Mouse (Mus musculus) limb, embryonic 11.5 days (tissue): ENCODE measurements around the gene Mapre3. TPM values are rescaled to one million over a fixed set of nuclear protein-coding genes. Genes with fewer than 3 reads are reported as not detected.

Source experiments
- ATAC-seq: fragments of 200-750 bp; cut with Nextera tagmentation; 2 replicates; pipeline ENCODE4 v1.8.0; 2017; ENCODE audit warnings: low read depth; ENCODE audit not compliant: insufficient number of reproducible peaks, low FRiP score, low TSS enrichment
- DNase-seq: peaks from one replicate; pipeline ENCODE4 v3.0.0-alpha.2; 2015; ENCODE audit warnings: low spot score
- H3K27ac ChIP-seq: fragments of 300-500 bp; sonication (generic); replicated peaks from 2 replicates; pipeline ENCODE4 v1.5.1; 2014; ENCODE audit warnings: low read depth, mild to moderate bottlenecking, low read length
- H3K27me3 ChIP-seq: fragments of 300-500 bp; sonication (generic); 2 replicates; pipeline ENCODE4 v1.6.1; 2014; ENCODE audit warnings: mild to moderate bottlenecking, low read length, mixed read lengths; ENCODE audit not compliant: control insufficient read depth, insufficient read depth
- H3K36me3 ChIP-seq: fragments of 300-500 bp; sonication (generic); 2 replicates; pipeline ENCODE4 v1.6.1; 2014; ENCODE audit warnings: mild to moderate bottlenecking, low read length, moderate library complexity, mixed read lengths; ENCODE audit not compliant: control insufficient read depth, insufficient read depth
- H3K4me1 ChIP-seq: fragments of 300-500 bp; sonication (generic); 2 replicates; pipeline ENCODE4 v1.6.1; 2014; ENCODE audit warnings: low read length, mixed read lengths; ENCODE audit not compliant: control insufficient read depth, insufficient read depth
- H3K4me2 ChIP-seq: fragments of 300-500 bp; sonication (generic); 2 replicates; pipeline ENCODE4 v1.6.1; 2014; ENCODE audit warnings: low read depth, mild to moderate bottlenecking, moderate library complexity; ENCODE audit not compliant: severe bottlenecking
- H3K4me3 ChIP-seq: fragments of 300-500 bp; sonication (generic); 2 replicates; pipeline ENCODE4 v1.5.1; 2014; ENCODE audit warnings: low read depth, low read length
- H3K9ac ChIP-seq: fragments of 300-500 bp; sonication (generic); 2 replicates; pipeline ENCODE4 v1.6.1; 2014; ENCODE audit warnings: mild to moderate bottlenecking, low read length
- H3K9me3 ChIP-seq: fragments of 300-500 bp; sonication (generic); 2 replicates; pipeline ENCODE4 v1.6.1; 2016; ENCODE audit warnings: low read length; ENCODE audit not compliant: control insufficient read depth
- WGBS: fragments of 180-500 bp; shearing (Covaris S2); extraction: QIAGEN DNeasy Blood & Tissue Kit; methylation state at CpG from one replicate; pipeline ENCODE4 v1.1.7; 2014; 5-methylcytosine and 5-hydroxymethylcytosine counted together
- polyA plus RNA-seq: library from polyadenylated mRNA; unstranded; fragments of >200 nt; fragmentation: Nextera tagmentation; extraction: Ambion mirVana; gene quantifications from 2 replicates; pipeline ENCODE4 v1.2.1, GENCODE M21; 2014

Gene Mapre3
- polyA plus RNA-seq, 1 experiment from 2014 or later = 18.0 TPM

DNA sequence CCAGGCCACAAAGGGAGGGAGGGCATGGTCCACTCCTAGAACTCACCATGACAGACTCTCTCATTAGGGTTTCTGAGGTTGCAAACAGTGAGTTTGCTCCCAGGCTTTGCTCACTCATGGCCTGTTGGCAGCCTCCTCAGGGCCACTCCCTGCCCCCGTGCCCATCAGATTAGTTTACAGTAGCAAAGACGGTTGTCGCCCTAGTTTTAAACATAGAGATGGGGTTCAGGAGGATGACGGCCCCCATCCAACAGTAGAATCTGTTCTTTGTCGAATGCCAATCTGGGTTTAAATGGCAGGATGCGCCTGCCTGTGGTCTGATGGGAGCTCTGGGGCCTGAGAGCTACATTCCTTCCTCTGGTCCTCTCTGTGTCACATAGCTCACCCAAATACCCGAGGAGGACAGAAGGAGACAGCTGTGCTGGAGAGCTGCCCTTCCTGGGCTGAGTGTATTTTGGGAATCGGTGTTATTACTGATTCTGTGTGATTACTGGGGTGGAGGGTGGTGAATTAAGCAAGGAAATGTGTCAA lies 1.9 kb downstream of the Mapre3 start:
- ATAC-seq = no peak
- Histone ChIP-seq H3K9ac (no peak overlapping the region), H3K4me2 (no peak overlapping the region)

DNA sequence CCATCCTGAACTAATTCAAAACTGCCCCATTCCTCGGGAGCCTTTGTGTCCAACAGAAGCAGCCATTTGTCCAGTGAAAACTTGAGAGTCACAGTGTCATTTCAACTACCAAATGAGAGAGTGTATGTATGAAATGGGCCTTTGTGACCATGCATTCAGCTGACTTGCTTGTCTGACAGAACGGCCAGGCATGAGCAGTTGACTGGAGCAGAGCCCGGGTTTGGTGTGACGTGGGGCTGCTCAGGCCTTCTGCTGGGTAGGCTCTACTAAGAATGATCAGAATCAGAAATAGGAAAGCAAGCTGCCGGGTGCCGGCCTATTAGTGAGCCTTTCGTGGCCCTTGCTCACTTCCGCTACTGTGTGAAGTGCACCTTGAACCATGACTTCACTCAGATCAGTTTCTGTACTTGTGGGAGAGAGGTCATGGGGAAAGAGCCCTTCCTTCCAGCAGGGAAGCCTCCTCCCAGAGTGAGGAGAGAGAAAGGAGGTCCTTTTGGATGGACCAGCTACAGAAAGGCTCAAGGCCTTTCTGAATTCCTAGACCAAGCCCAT lies 4.4 kb downstream of the Mapre3 start:
- Histone ChIP-seq H3K9ac (no peak overlapping the region), H3K9me3 (no peaks in the 10 kb centered on the region), H3K4me2 (no peak overlapping the region), H3K27me3 (no peaks in the 10 kb centered on the region), H3K4me3 (no peak overlapping the region), H3K36me3 (no peaks in the 10 kb centered on the region), H3K27ac (no peak overlapping the region), H3K4me1 (0 out of 2 replicates have a peak, but pooled peaks cover 10% of the 10 kb centered on the region)
- ATAC-seq (no peak), DNase-seq (no peak)
- 89% methylated on average over 8 of the region's 8 CpGs for WGBS

More for the DNA sequence above, 1.9 kb downstream of the Mapre3 start:
- Histone ChIP-seq H3K27me3 (no peaks in the 10 kb centered on the region), H3K4me3 (no peak overlapping the region), H3K27ac (no peak overlapping the region), H3K36me3 (no peaks in the 10 kb centered on the region), H3K4me1 (0 out of 2 replicates have a peak, but pooled peaks cover 10% of the 10 kb centered on the region), H3K9me3 (no peaks in the 10 kb centered on the region)
- 73% methylated on average over 8 of the region's 8 CpGs for WGBS
- DNase-seq = no peak

GRCm38 (mm10) chr5:30822689-30823088 lies 8.2 kb downstream of the Mapre3 start:
- H3K36me3 ChIP-seq = no peaks in the 10 kb centered on the region
- no peak overlapping the region for H3K9ac ChIP-seq
- no peak for ATAC-seq
- H3K27me3 ChIP-seq = no peaks in the 10 kb centered on the region
- no peaks in the 10 kb centered on the region for H3K4me1 ChIP-seq
- no peak overlapping the region for H3K4me3 ChIP-seq
- no peak overlapping the region for H3K27ac ChIP-seq
- H3K9me3 ChIP-seq = no peaks in the 10 kb centered on the region
- no peak for DNase-seq
- no peak overlapping the region for H3K4me2 ChIP-seq
- 80% methylated on average over 5 of the region's 5 CpGs for WGBS

- H3K4me3 ChIP-seq = no peak overlapping the region
- no peak overlapping the region for H3K4me2 ChIP-seq
- no peak for DNase-seq
- 88% methylated on average over 3 of the region's 3 CpGs for WGBS
- H3K36me3 ChIP-seq = no peaks in the 10 kb centered on the region
- no peak overlapping the region for H3K27ac ChIP-seq
- ATAC-seq = no peak
- H3K4me1 ChIP-seq = no peaks in the 10 kb centered on the region
- no peak overlapping the region for H3K9ac ChIP-seq
- H3K9me3 ChIP-seq = no peaks in the 10 kb centered on the region
- H3K27me3 ChIP-seq = no peaks in the 10 kb centered on the region
Measured at GRCm38 (mm10) chr5:30823091-30823490, 8.7 kb downstream of the Mapre3 start.

DNA sequence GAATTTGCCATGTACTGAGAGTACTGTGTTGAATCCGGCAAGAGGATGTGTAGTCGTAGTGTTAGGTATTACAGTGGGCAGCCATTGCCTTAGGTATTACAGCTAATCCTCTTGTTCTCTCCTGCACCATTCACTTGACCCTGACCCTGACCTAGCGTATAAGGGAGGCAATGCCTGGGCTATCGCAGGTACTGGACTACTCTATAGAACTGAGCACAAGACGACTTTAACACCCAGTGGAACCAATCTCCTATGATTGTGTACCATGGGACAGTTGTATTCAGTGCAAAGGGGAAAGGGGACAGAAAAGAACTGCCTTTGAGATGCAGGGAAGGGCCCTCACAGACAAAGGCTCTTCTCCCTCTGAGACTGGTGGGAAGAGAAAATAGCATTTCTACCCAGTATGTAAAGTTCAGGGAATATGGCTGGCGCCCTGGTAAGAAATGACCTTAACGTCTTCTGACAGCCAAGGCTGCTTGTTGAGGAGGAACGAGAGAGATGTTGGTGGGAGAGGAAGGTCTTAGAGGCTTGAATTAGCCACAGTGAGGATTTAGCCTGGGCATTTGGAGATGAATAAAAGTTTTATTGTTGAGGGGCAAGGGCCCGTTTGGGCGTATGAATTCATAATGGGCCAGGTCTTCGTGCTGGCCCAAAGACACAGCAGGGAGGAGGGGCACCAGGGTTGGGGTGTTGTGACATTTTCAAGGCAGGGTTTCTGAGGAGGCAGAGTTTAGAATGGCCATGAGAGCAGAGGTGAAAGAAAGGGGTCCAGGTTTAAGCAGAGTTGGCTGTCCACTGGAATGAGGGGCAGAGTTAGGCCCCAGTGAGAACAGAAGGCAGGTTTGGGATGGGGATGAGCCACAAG lies 9.9 kb downstream of the Mapre3 start:
- ATAC-seq (no peak), DNase-seq (no peak)
- no peak overlapping the region for H3K27ac ChIP-seq
- H3K36me3 ChIP-seq = no peaks in the 10 kb centered on the region
- H3K9me3 ChIP-seq = no peaks in the 10 kb centered on the region
- no peak overlapping the region for H3K4me2 ChIP-seq
- no peak overlapping the region for H3K9ac ChIP-seq
- 87% methylated on average over 11 of the region's 11 CpGs for WGBS
- H3K27me3 ChIP-seq = no peaks in the 10 kb centered on the region
- H3K4me1 ChIP-seq = no peaks in the 10 kb centered on the region
- H3K4me3 ChIP-seq = no peak overlapping the region

DNA sequence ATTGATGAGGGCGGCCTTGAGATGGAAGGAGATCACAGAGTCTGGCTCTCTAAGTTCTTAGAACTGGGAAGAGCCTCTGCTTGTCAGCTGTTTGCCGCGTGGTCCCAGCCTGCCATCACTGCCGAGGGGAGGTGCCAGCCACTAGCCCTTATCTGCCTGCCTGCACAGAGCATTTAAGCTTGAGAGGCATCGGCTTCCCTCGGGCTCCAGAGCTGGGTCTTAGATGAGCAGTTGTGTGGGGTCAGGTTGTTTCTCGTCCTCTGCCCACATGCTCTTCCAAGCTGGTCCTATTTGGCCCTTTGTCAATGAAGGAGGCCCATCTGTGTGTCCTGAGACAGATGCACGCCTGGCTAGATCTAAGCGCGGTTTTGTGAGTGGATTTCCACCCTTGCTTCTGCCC lies 10.7 kb downstream of the Mapre3 start:
- Histone ChIP-seq H3K4me2 (no peak overlapping the region), H3K9me3 (no peaks in the 10 kb centered on the region), H3K36me3 (no peaks in the 10 kb centered on the region), H3K27ac (no peak overlapping the region), H3K4me3 (no peak overlapping the region), H3K27me3 (no peaks in the 10 kb centered on the region), H3K9ac (no peak overlapping the region), H3K4me1 (no peaks in the 10 kb centered on the region)
- WGBS = 73% methylated on average over 10 of the region's 10 CpGs
- DNase-seq (no peak), ATAC-seq (no peak)

DNA sequence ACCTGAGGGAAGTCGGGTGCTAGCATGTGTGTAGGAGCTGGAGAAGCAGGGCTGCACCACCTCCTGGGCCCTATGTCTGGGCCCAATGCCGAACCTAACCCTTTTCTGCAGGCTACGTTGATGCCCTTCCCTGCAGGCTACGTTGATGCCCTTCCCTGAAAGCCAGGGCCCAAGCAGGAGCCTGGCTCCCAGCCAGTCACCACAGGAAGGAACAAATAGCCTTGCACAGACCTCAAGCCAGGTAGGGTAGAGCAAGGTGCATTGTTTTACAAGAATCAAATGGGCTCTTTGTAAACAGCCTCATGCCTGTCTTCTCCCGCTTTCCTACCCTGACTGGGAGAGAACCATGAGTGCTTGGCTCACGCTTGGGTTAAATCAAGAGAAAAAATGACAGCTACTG lies 11.4 kb downstream of the Mapre3 start:
- H3K36me3 ChIP-seq = no peaks in the 10 kb centered on the region
- H3K27ac ChIP-seq = no peak overlapping the region

DNA sequence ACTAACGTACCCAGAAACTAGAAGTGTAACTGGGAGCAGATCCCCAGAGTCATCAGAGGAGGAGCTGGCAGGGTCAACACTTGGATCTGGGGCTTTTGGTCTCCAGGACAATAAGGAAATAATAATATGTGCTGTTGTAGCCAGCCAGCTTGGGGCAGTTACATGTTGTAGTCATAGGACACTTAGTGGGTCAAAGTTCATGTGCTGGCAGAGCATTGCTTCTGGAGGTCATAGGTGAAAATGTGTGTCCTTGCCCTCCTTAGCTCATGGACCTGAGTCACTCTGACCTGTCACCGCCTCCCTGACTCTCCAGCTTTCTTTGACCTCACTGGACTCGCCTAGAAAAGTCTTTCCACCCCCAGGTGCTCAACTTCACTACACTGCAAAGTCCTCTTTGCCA lies 19.0 kb downstream of the Mapre3 start:
- Histone ChIP-seq H3K4me2 (no peak overlapping the region), H3K27ac (no peak overlapping the region), H3K4me1 (no peaks in the 10 kb centered on the region), H3K36me3 (no peaks in the 10 kb centered on the region), H3K9me3 (no peaks in the 10 kb centered on the region), H3K27me3 (no peaks in the 10 kb centered on the region), H3K4me3 (no peak overlapping the region), H3K9ac (no peak overlapping the region)
- 84% methylated on average over 3 of the region's 3 CpGs for WGBS
- ATAC-seq (no peak), DNase-seq (no peak)

More for the DNA sequence above, 11.4 kb downstream of the Mapre3 start:
- Histone ChIP-seq H3K9ac (no peak overlapping the region), H3K4me3 (no peak overlapping the region), H3K4me2 (no peak overlapping the region), H3K4me1 (no peaks in the 10 kb centered on the region), H3K9me3 (no peaks in the 10 kb centered on the region), H3K27me3 (no peaks in the 10 kb centered on the region)
- DNase-seq (no peak), ATAC-seq (no peak)
- whole genome bisulfite sequencing = 83% methylated on average over 6 of the region's 6 CpGs
